Mouse (Mus musculus): Measurements from ENCODE around the gene Fam178b. TPM values are rescaled to one million over a fixed set of nuclear protein-coding genes. Genes with fewer than 3 reads are reported as not detected.

Fam178b gene
- 0.73 and 1.2 TPM in 2 replicates for polyA plus RNA-seq (2012; rRNA removed)

- WGBS: 95% methylated on average over 39 of the region's 39 CpGs
- DNase-seq (ENCODE audit: low read depth, low spot score): no peak
Observed at GRCm38 (mm10) chr1:36682620-36683355, at the start of gene Fam178b. Gene Fam178b, minus strand, starts transcription at chr1:36683183.

- WGBS: 59% methylated on average over 4 of the region's 4 CpGs
- DNase-seq (ENCODE audit: low read depth, low spot score): no peak
Observed at GRCm38 (mm10) chr1:36724057-36724431, 41.1 kb upstream of the Fam178b start.

GRCm38 (mm10) chr1:36723146-36724056, 40.4 kb upstream of the Fam178b start:
- no peak for DNase-seq (ENCODE audit: low read depth, low spot score)
- 52% methylated on average over 16 of the region's 16 CpGs for WGBS

- DNase-seq (ENCODE audit: low read depth, low spot score): no peak
- 81% methylated on average over 1 of the region's 1 CpGs for WGBS
Observed at GRCm38 (mm10) chr1:36718786-36719185, 35.8 kb upstream of the Fam178b start.

- 79% methylated on average over 5 of the region's 5 CpGs for WGBS
- no peak for DNase-seq (ENCODE audit: low read depth, low spot score)
Observed at GRCm38 (mm10) chr1:36714311-36714710, 31.3 kb upstream of the Fam178b start, which contains the start of gene Actr1b. Gene Actr1b, minus strand, starts transcription at chr1:36714422.

- WGBS: 96% methylated on average over 2 of the region's 2 CpGs
Observed at GRCm38 (mm10) chr1:36711104-36711503, 28.1 kb upstream of the Fam178b start.

GRCm38 (mm10) chr1:36709854-36710280, 26.9 kb upstream of the Fam178b start, which contains the start of gene 4933424G06Rik:
Gene 4933424G06Rik, plus strand, starts transcription at chr1:36710149.
- DNase-seq (ENCODE audit: low read depth, low spot score): peak; percentile 88
- WGBS: under 1% methylated on average over 29 of the region's 29 CpGs

More at GRCm38 (mm10) chr1:36711104-36711503, 28.1 kb upstream of the Fam178b start:
- DNase-seq (ENCODE audit: low read depth, low spot score): no peak

- DNase-seq (ENCODE audit: low read depth, low spot score): no peak
- WGBS: under 1% methylated on average over 33 of the region's 33 CpGs
Observed at GRCm38 (mm10) chr1:36709055-36709853, 26.3 kb upstream of the Fam178b start.

GRCm38 (mm10) chr1:36708626-36709025, 25.6 kb upstream of the Fam178b start:
- no peak for DNase-seq (ENCODE audit: low read depth, low spot score)
- WGBS: 29% methylated on average over 1 of the region's 1 CpGs

- no peak for DNase-seq (ENCODE audit: low read depth, low spot score)
- WGBS: 65% methylated on average over 3 of the region's 3 CpGs
Observed at GRCm38 (mm10) chr1:36707797-36708196, 24.8 kb upstream of the Fam178b start.

- DNase-seq (ENCODE audit: low read depth, low spot score): no peak
- 84% methylated on average over 2 of the region's 2 CpGs for WGBS
Observed at GRCm38 (mm10) chr1:36707166-36707565, 24.2 kb upstream of the Fam178b start.

GRCm38 (mm10) chr1:36697030-36697429, 14.0 kb upstream of the Fam178b start:
- whole genome bisulfite sequencing: 75% methylated on average over 5 of the region's 5 CpGs
- DNase-seq (ENCODE audit: low read depth, low spot score): no peak

- DNase-seq (ENCODE audit: low read depth, low spot score): no peak
- 49% methylated on average over 6 of the region's 6 CpGs for WGBS
Observed at GRCm38 (mm10) chr1:36696411-36696810, 13.4 kb upstream of the Fam178b start.

- WGBS: 51% methylated on average over 6 of the region's 6 CpGs
- peak; percentile 45 for DNase-seq (ENCODE audit: low read depth, low spot score)
Observed at GRCm38 (mm10) chr1:36694871-36695270, 11.9 kb upstream of the Fam178b start.

- under 1% methylated on average over 68 of the region's 68 CpGs for whole genome bisulfite sequencing
- peak; percentile 97 for DNase-seq (ENCODE audit: low read depth, low spot score)
Observed at GRCm38 (mm10) chr1:36691271-36692155, 8.5 kb upstream of the Fam178b start, which contains the start of gene Cox5b. Gene Cox5b, plus strand, starts transcription at chr1:36691449.

GRCm38 (mm10) chr1:36690671-36691235, 7.8 kb upstream of the Fam178b start:
- no peak for DNase-seq (ENCODE audit: low read depth, low spot score)
- WGBS: 59% methylated on average over 11 of the region's 11 CpGs

GRCm38 (mm10) chr1:36683810-36684467, 956 bp upstream of the Fam178b start:
- WGBS: 5% methylated on average over 13 of the region's 13 CpGs

GRCm38 (mm10) chr1:36680893-36681292, 2.1 kb downstream of the Fam178b start:
- DNase-seq (ENCODE audit: low read depth, low spot score): no peak
- 77% methylated on average over 7 of the region's 7 CpGs for WGBS

More at GRCm38 (mm10) chr1:36683810-36684467, 956 bp upstream of the Fam178b start:
- peak; percentile 57 for DNase-seq (ENCODE audit: low read depth, low spot score)

Data from large intestine, adult 2 months (tissue).